Mouse (Mus musculus) urinary bladder, adult 2 months (tissue): ENCODE data around the gene Tbck. TPM values are rescaled to one million over a fixed set of nuclear protein-coding genes. Genes with fewer than 3 reads are reported as not detected.

Source experiments
- DNase-seq: peaks from one replicate; pipeline ENCODE4 v3.0.0; 2022; ENCODE audit warnings: low spot score
- polyA plus RNA-seq: library from polyadenylated mRNA; depleted of rRNA; stranded (reverse); fragments of >200 nt; gene quantifications from 2 replicates; pipeline ENCODE4 v1.2.3, GENCODE M21; 2012

Tbck gene
- polyA plus RNA-seq, 1 experiment, result 3.7 TPM

GRCm38 (mm10) chr3:132831179-132831873 is 147.4 kb downstream of the Tbck start:
- no peak for DNase-seq

DNA sequence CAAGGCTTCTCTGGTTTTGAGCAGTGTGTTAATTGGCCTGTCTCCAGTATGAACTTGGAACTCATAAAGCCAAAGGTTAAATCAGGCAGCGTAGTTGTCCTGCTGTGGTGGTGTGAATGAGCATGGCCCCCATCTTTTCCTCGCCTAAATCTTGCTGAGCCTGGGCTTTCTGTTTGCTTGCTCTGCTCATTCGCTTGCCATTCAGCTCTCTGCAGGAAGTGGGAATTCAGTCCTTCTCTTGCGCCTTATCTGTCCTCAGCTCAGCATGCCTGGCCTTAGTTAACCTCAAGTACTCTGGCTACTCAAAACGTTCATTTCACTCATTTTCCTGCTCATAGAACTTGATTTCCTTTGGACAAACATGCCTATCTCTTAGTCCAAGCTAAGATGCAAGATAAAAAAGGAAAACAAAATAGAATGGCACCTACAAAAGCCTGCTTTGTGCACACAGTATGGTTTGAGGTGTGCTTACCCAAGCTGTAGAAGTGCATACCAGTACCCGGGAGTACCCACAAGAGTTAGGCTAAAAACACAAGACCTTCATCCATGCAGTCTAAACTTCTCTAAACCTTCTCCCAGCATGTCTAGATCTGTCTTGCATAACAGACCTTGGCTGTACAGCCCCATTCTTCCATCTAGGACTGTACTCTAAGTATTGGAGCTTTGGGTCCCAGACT is 151.3 kb downstream of the Tbck start:
- no peak for DNase-seq

DNA sequence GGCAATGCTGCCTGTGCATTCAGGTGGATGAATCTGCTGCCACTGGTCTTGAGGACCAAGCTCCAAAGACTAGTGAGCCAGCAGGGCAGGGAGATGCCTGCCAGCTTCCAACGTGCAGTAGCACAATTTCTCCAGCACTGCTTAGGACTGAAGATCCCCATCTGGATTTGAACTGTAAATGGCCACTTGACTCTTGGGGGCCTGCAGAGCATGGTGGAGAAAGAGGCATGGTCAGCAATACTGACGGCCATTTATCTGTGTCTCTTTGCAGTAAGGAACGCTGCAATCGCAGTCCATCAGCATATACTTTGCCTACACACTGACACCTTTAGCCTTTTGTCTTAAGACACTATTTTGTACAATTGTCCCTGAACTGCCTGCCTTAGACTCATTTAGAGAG is 153.2 kb downstream of the Tbck start:
- no peak for DNase-seq

DNA sequence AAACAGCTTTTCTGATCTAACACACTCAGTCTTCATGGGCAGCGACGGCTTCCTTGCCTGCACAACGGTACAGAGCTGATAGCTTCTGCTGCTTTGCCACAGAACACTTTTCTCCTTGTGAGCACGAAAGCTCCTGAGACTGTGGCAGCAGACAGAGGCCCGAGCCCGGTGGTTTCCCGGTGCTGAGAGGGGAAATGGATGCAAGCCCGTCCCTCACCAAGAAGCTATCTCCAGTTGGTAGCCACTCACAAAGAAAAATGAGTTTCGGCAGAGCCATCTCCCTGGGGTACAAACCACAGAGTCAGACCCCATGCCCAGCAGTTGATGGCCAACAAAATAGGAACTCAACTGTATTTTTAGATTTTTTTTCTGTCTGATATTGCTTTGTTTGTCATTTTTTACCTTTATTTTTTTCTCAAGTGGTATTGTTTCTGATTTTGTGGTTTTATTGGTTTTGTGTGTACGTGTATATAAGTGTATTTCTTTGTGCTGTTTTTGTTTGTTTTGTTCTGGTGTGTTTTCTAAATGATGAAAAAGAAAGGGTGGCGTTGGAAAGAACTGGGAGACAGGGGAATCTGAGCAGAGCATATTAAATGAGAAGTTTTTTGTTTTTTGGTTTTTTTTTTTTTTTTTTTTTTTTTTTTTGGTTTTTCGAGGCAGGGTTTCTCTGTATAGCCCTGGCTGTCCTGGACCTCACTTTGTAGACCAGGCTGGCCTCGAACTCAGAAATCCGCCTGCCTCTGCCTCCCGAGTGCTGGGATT is 154.9 kb downstream of the Tbck start:
- no peak for DNase-seq

DNA sequence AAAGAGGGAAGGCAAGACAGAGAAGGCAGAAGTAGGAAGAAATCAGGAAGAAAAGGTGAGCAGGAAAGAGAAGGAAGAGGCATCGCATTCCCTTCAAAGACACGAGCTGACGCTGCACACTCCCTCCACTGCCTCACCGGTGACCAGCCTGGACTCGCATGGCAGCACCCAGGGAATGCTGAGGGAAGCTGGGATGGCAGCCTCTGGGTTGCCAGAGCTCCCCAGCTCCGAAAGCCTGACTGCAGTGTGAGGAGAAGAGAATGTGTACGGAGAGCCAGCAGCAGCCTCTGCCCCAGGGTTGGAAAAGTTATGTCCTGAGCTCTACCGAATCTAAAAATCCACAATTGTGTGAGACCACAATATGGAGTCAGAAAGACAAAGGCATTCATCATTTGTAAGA is 155.6 kb downstream of the Tbck start:
- no peak for DNase-seq

DNA sequence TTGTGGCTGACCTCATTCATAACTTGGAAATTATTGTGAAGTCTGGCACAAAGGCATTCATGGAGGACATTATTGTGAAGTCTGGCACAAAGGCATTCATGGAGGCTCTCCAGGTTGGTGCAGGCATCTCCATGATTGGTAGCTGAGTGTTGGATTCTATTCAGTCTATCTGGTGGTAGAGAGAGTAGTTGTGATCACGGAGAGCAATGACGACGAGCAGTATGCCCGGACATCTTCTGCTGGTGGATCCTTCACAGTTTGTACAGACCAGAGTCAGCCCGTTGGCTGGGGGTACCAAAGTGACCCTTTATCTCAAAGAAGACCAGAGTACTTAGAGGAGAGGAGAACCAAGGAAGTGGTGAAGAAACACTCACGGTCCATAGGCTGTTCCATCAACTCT is 158.7 kb downstream of the Tbck start:
- no peak for DNase-seq

DNA sequence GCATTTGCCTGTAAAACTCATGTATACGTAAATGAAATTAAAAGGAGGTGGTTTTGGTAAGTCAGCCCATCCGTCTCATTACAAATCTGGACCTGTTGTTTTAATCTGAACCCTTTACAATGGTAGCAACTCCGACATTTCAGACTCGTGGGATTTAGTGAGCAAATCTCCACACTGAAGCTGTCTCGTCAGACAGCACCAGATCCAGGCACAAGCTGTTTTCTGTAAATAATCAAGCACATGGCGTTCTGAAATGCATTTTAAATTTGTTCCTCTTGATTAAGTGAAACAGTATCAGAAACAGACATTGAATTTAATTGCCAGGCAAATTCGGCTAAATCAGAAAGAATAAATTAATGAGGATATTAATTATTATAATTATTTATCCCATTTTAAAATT is 165.7 kb downstream of the Tbck start:
- DNase-seq, result no peak

DNA sequence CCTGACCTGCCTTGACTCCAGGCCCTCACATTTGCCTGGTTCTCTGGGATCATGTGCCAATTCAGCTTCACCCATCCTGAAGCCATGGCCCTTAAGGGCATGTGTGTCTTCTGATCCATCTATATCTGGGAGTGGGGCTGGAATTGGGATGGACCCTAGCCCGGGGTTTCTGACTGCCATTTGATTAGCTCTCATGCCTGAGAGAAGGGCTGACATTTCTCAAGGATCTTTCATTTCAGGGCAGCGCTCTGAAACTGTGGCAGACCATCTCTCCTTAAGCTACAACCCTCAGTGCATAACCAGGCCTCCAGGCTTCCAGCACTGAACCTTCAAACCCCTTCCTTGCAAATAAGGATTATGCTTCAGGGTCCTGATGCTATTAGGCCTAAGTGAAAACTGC is 166.5 kb downstream of the Tbck start:
- DNase-seq, result no peak

GRCm38 (mm10) chr3:132851417-132851816 is 167.5 kb downstream of the Tbck start:
- no peak for DNase-seq

DNA sequence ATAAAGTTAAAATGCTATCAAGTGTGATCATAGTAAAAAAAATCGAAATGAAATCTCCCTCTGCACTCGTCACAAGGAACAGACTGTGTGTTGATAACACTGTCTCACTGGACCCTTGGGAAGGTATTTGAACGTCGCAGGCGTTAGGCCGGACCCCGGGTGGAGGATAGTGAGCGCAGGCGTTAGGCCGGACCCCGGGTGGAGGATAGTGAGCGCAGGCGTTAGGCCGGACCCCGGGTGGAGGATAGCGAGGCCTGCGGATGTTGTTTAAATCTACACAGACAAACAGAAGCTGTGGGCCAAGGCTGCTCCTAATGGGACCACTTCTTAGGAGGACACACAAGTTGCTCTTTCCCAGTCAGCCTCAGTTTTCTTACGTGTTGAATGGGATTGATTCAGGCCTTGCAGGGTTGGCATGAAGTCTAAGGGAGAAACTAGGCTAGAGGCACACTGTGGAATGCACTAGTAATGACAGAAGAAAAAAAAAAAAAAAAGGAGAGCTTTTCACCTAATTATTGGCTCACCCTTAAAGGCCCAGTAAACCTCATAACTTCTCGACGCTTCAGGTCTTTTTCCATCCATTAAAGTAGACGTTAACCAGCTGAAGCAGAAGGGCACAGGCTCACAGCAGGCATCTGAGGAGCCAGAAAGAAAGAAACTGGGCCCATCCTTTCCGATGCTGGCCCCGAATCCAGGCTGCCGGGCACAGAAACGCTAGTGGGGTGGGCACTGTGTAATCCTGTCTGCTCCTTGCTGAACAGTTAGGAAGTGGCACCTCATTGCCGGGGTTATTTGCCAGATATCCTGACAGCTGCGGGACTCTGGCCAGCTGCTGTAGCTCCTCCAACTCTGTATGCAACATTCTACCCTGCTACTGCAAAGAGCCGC is 168.1 kb downstream of the Tbck start:
- DNase-seq, result no peak

GRCm38 (mm10) chr3:132854271-132854670 is 170.3 kb downstream of the Tbck start:
- DNase-seq, result no peak

GRCm38 (mm10) chr3:132855458-132856212 is 171.7 kb downstream of the Tbck start:
- DNase-seq, result no peak

GRCm38 (mm10) chr3:132856651-132857050 is 172.7 kb downstream of the Tbck start:
- no peak for DNase-seq

GRCm38 (mm10) chr3:132858849-132859248 is 174.9 kb downstream of the Tbck start:
- DNase-seq, result no peak

DNA sequence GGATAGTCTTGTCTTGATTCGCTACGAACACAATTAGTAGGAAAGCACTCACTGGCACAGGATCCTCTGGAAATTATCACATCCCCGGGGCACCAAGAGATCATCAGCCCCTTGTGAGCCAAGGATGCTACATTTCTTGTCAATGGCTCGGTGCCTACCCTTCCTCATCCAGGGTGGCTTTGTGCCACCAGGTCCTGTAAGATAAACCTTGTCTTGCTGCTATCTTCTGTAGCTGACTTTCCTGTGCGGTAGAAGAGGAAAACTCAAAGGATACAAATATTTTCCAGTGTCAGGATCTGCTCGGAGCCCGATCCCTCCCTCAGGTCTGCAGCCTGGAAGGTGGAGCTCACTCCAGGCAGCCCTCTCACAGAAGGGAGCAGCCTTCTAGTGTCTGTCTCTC is 175.6 kb downstream of the Tbck start:
- no peak for DNase-seq

- no peak for DNase-seq
Observed at GRCm38 (mm10) chr3:132860796-132861195, 176.9 kb downstream of the Tbck start.

DNA sequence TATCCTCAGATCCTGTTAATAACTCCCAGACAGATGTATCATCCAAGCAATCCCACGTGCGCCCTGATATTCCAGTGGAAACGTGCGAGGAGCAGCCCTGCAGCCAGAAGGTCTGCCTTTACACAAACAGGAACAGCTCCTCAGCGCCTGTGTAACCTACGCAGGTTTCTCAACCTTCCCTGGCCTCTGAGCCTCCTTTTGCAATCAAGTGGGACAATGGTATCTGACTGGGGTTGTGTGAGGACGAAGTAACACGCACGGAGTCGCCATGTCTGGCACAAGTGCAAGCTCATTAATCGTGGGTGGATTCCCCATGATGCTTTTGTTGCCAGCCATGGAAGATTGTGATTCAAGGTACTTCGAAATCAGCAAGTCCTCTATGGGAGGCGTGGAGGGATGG is 179.9 kb downstream of the Tbck start:
- no peak for DNase-seq

GRCm38 (mm10) chr3:132864329-132864919 is 180.5 kb downstream of the Tbck start:
- DNase-seq, result no peak

GRCm38 (mm10) chr3:132864986-132865385 is 181.0 kb downstream of the Tbck start:
- DNase-seq, result no peak

GRCm38 (mm10) chr3:132865596-132865995 is 181.7 kb downstream of the Tbck start:
- no peak for DNase-seq

GRCm38 (mm10) chr3:132866984-132867383 is 183.0 kb downstream of the Tbck start:
- no peak for DNase-seq
